Mouse (Mus musculus) intestine, embryonic 14.5 days (tissue): ENCODE data around the gene Alyref2. TPM values are rescaled to one million over a fixed set of nuclear protein-coding genes. Genes with fewer than 3 reads are reported as not detected.

Experiments
- ATAC-seq: fragments of 200-750 bp; cut with Nextera tagmentation; replicated peaks from 2 replicates; pipeline ENCODE4 v1.8.0; 2017; ENCODE audit warnings: low read depth, moderate number of reproducible peaks, moderate TSS enrichment, moderate library complexity; ENCODE audit not compliant: low FRiP score, low TSS enrichment
- DNase-seq: peaks from one replicate; pipeline ENCODE4 v3.0.0-alpha.2; 2018; ENCODE audit warnings: low spot score
- H3K27ac ChIP-seq: fragments of 300-500 bp; sonication (generic); 2 replicates; pipeline ENCODE4 v1.5.1; 2014; ENCODE audit warnings: low read depth, mild to moderate bottlenecking, control low read depth
- H3K27me3 ChIP-seq: fragments of 300-500 bp; sonication (generic); replicated peaks from 2 replicates; pipeline ENCODE4 v1.6.1; 2014; ENCODE audit warnings: low read length, control low read depth; ENCODE audit not compliant: control insufficient read depth, insufficient read depth
- H3K36me3 ChIP-seq: fragments of 300-500 bp; sonication (generic); 2 replicates; pipeline ENCODE4 v1.6.1; 2014; ENCODE audit warnings: low read length, control low read depth; ENCODE audit not compliant: control insufficient read depth, insufficient read depth
- H3K4me1 ChIP-seq: fragments of 300-500 bp; sonication (generic); replicated peaks from 2 replicates; pipeline ENCODE4 v1.6.1; 2014; ENCODE audit warnings: low read length, control low read depth, mixed read lengths; ENCODE audit not compliant: control insufficient read depth, insufficient read depth
- H3K4me2 ChIP-seq: fragments of 300-500 bp; sonication (generic); 2 replicates; pipeline ENCODE4 v1.6.1; 2014; ENCODE audit warnings: low read length
- H3K4me3 ChIP-seq: fragments of 300-500 bp; sonication (generic); 2 replicates; pipeline ENCODE4 v1.5.1; 2014; ENCODE audit warnings: low read depth, low read length, control low read depth, mixed read lengths
- H3K9ac ChIP-seq: fragments of 300-500 bp; sonication (generic); 2 replicates; pipeline ENCODE4 v1.6.1; 2014; ENCODE audit warnings: mild to moderate bottlenecking, low read length
- H3K9me3 ChIP-seq: fragments of 300-500 bp; sonication (generic); 2 replicates; pipeline ENCODE4 v1.6.1; 2016; ENCODE audit warnings: low read length, control low read depth; ENCODE audit not compliant: control insufficient read depth
- WGBS: fragments of 180-500 bp; shearing (Covaris S2); extraction: QIAGEN DNeasy Blood & Tissue Kit; methylation state at CpG from one replicate; pipeline ENCODE4 v1.1.7; 2014; 5-methylcytosine and 5-hydroxymethylcytosine counted together
- polyA plus RNA-seq: library from polyadenylated mRNA; unstranded; fragments of >200 nt; fragmentation: Nextera tagmentation; extraction: Ambion mirVana; gene quantifications from 2 replicates; pipeline ENCODE4 v1.2.1, GENCODE M21; 2014

Gene Alyref2
- polyA plus RNA-seq, 1 experiment from 2014 or later: 10.9 TPM

DNA sequence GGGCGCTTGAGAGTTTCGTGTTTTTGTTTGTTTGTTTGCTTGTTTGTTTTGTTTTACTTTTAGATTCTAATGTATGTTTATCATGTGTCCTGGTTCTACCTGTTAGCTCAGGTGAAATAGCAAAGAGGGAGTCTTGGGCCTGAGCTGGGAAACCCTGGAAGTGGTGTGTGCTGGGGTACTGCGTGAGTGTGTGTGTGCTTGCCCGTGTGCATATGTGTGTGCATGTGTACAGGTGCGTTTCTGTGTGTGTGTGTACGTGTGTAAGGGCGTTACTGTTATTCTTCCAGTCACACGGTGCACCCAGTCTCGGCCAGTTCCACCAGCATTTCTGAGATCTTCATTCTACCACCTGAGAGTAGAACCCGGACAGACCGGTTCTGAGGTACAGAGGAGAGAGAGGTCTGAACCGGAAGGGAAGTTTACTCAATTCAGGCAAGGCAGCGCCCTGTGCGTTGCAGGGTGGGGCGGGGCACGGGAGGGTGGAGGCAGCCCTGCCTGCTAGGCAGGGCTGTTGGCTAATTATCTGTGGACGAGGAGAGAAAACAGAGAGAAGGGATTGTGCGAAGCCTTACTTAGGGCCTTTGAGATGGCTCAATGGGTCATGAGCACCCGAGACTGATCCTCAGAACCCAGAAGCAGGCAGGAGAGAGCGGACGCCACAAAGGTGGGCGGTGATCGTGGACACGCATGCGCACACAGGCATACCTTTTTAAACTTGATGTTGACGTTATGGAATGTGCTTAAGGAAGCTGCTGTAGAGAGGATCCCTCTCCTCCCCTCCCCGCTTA, 25.3 kb upstream of the Alyref2 start:
- Histone ChIP-seq H3K27me3 (no peaks in the 10 kb centered on the region), H3K27ac (peak overlapping the region; percentile 69), H3K4me1 (no peaks in the 10 kb centered on the region), H3K4me2 (peak overlapping the region; percentile 41), H3K4me3 (peak overlapping the region; percentile 25), H3K9ac (peak overlapping the region; percentile 25; the same call in 1 of the 2 replicates), H3K9me3 (peaks cover 6% of the 10 kb centered on the region), H3K36me3 (no peaks in the 10 kb centered on the region)
- peak; percentile 80 for DNase-seq
- ATAC-seq: peak; percentile 92
- WGBS: 45% methylated on average over 27 of the region's 27 CpGs

GRCm38 (mm10) chr1:171478968-171479367, 24.3 kb upstream of the Alyref2 start:
- H3K9ac ChIP-seq: no peak overlapping the region
- 53% methylated on average over 2 of the region's 2 CpGs for WGBS
- no peak overlapping the region for H3K4me2 ChIP-seq
- no peaks in the 10 kb centered on the region for H3K4me1 ChIP-seq
- no peak overlapping the region for H3K27ac ChIP-seq
- H3K4me3 ChIP-seq: no peak overlapping the region
- DNase-seq (peak; percentile 81), ATAC-seq (no peak; the same call in 1 of the 2 replicates)
- no peaks in the 10 kb centered on the region for H3K36me3 ChIP-seq
- no peaks in the 10 kb centered on the region for H3K27me3 ChIP-seq
- H3K9me3 ChIP-seq: peaks cover 9% of the 10 kb centered on the region

GRCm38 (mm10) chr1:171494241-171494640, 9.0 kb upstream of the Alyref2 start:
- no peak for ATAC-seq
- Histone ChIP-seq H3K4me1 (no peaks in the 10 kb centered on the region), H3K4me3 (no peak overlapping the region), H3K9ac (no peak overlapping the region), H3K36me3 (no peaks in the 10 kb centered on the region), H3K9me3 (peaks cover 9% of the 10 kb centered on the region; the same call in 1 of the 2 replicates), H3K27ac (no peak overlapping the region), H3K27me3 (no peaks in the 10 kb centered on the region), H3K4me2 (no peak overlapping the region)
- no peak for DNase-seq
- 91% methylated on average over 13 of the region's 13 CpGs for WGBS

- Histone ChIP-seq H3K4me3 (no peak overlapping the region), H3K27ac (no peak overlapping the region), H3K9ac (no peak overlapping the region), H3K4me1 (no peaks in the 10 kb centered on the region), H3K27me3 (no peaks in the 10 kb centered on the region), H3K4me2 (no peak overlapping the region), H3K36me3 (no peaks in the 10 kb centered on the region), H3K9me3 (0 out of 2 replicates have a peak, but pooled peaks cover 3% of the 10 kb centered on the region)
- DNase-seq (no peak), ATAC-seq (no peak)
- WGBS: 91% methylated on average over 6 of the region's 6 CpGs
Measured at GRCm38 (mm10) chr1:171495371-171495770, 7.9 kb upstream of the Alyref2 start.

GRCm38 (mm10) chr1:171499856-171500255, 3.4 kb upstream of the Alyref2 start:
- Histone ChIP-seq H3K4me2 (no peak overlapping the region), H3K27ac (no peak overlapping the region), H3K9ac (no peak overlapping the region), H3K4me3 (no peak overlapping the region), H3K36me3 (no peaks in the 10 kb centered on the region), H3K27me3 (no peaks in the 10 kb centered on the region), H3K4me1 (peaks cover 8% of the 10 kb centered on the region), H3K9me3 (no peaks in the 10 kb centered on the region)
- 68% methylated on average over 5 of the region's 5 CpGs for WGBS
- no peak for DNase-seq
- no peak for ATAC-seq

DNA sequence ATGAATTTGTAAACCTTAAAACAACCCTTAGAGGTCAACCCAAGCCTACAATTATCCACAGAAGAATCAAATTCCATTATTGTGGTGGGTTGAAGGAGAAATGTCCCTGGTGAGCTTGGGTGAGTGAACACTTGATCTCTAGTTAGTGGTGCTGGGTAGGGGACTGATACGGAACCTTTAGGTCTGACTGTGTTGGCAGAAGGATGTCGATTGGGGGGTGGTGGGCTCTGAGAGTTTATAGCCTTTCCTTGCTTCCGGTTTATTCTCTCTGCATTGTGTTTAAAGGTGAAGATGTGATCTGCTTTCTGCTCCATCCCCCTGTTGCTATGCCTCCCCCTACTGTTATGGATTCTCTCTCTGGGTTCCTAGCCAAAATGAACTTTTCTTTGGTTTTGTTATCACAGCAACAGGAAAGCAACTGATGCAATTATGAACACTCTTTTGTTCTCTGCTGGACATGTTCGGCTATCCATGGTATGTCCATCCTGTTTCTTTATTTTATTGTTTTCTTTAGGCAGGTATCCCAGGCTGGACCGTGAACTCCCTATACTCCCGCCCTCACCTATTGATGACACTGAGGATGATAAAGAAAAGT, 2.2 kb upstream of the Alyref2 start:
- 0 out of 2 replicates have a peak, but pooled peaks cover 1% of the 10 kb centered on the region for H3K9me3 ChIP-seq
- no peak overlapping the region for H3K27ac ChIP-seq
- 0 out of 2 replicates have a peak overlapping the region, but pooled peaks have one; percentile 29 for H3K4me2 ChIP-seq
- no peaks in the 10 kb centered on the region for H3K27me3 ChIP-seq
- H3K36me3 ChIP-seq: no peaks in the 10 kb centered on the region
- DNase-seq (no peak), ATAC-seq (no peak)
- peaks cover 8% of the 10 kb centered on the region for H3K4me1 ChIP-seq
- H3K9ac ChIP-seq: no peak overlapping the region
- H3K4me3 ChIP-seq: no peak overlapping the region
- 58% methylated on average over 6 of the region's 6 CpGs for WGBS

DNA sequence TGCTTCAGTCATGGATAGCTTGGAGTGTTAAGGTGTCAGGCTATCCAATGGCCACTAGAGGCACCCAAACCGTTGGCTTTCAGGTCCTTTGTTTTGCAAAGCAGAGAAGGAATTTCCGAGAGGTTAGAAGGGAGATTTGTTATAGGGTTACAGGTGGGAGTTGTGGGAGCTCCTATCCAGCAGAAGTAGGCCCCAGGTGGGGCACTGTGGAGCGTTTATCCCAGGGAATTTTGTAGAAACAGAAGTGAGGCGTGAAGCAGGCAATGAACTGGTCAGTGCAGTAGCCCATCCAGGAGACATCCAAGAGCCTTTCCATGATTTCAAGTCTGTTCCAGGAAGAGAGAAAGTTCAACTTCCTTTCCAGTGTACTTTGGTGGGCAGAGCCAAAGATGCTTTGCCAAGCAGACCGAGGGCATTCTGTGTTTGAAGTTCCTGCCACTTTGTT, 1.6 kb upstream of the Alyref2 start:
- ATAC-seq (no peak), DNase-seq (peak; percentile 79)
- WGBS: 2% methylated on average over 5 of the region's 5 CpGs
- Histone ChIP-seq H3K4me1 (peaks cover 8% of the 10 kb centered on the region), H3K9ac (0 out of 2 replicates have a peak overlapping the region, but pooled peaks have one; percentile 23), H3K4me3 (no peak overlapping the region), H3K27me3 (no peaks in the 10 kb centered on the region), H3K4me2 (peak overlapping the region; percentile 29), H3K27ac (no peak overlapping the region), H3K9me3 (0 out of 2 replicates have a peak, but pooled peaks cover 3% of the 10 kb centered on the region), H3K36me3 (no peaks in the 10 kb centered on the region)

DNA sequence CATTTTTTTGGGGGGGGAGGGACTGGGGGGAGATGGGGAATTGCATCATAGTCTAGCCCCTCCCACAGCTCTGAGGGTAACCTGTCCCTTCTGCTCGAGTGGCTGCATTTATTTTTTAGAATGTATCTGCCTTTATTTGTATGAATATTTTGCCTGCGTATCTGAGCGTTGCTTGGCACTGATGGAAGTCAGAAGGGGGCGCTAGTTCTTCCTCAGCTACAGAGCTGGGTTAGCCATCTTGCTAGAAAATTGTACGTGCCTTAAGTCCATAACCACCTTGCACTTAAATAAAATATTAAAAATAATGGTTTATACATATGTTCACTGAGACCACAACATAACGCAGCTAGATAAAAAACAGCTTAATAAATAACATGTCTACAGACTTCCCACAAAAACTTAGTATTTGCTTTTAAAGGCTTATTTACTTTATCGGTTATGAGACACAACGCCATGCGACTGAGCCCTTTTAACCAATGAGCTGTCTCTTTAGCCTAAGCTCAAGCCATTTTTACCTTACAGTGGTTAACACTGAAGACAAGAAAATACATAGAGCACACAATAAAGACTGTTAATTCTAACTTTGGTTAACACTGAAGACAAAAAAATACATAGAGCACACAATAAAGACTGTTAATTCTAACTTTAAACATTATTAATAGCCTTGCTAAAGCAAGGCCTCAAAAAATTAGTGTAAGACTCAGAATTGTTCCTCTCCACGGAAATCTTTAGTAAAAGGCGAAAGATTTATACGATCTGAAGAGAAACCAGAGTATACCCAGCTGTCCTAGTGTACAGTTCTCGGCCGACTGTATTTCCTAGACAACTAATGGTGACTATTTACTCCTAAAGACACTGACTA, 659 bp upstream of the Alyref2 start:
- 0 out of 2 replicates have a peak, but pooled peaks cover 3% of the 10 kb centered on the region for H3K9me3 ChIP-seq
- peak overlapping the region; percentile 63 for H3K4me2 ChIP-seq
- H3K4me1 ChIP-seq: peaks cover 8% of the 10 kb centered on the region
- ATAC-seq: peak; percentile 89
- 2% methylated on average over 14 of the region's 14 CpGs for WGBS
- H3K9ac ChIP-seq: peak overlapping the region; percentile 74; the same call in 1 of the 2 replicates
- H3K27ac ChIP-seq: peak overlapping the region; percentile 93
- peak overlapping the region; percentile 56 for H3K4me3 ChIP-seq
- no peaks in the 10 kb centered on the region for H3K27me3 ChIP-seq
- H3K36me3 ChIP-seq: no peaks in the 10 kb centered on the region
- peak; percentile 70 for DNase-seq
